Mouse (Mus musculus) testis, adult 2 months (tissue): ENCODE measurements around the gene Arl6ip1.

Experiments
- CTCF ChIP-seq: fragments of 200-500 bp; IDR thresholded peaks from 2 replicates; pipeline ENCODE4 v1.5.1; 2012; ENCODE audit warnings: low read depth, mild to moderate bottlenecking, inconsistent platforms, low read length, moderate library complexity; ENCODE audit not compliant: control insufficient read depth, insufficient read depth, insufficient replicate concordance
- POLR2A ChIP-seq: fragments of 200-500 bp; IDR thresholded peaks from 2 replicates; pipeline ENCODE4 v1.6.1; 2012; ENCODE audit warnings: low read depth, mild to moderate bottlenecking, inconsistent platforms, low read length, moderate library complexity; ENCODE audit not compliant: control insufficient read depth

GRCm38 (mm10) chr7:118079097-118079496 is 50.4 kb downstream of the Arl6ip1 start:
- TF ChIP-seq CTCF (no peak), POLR2A (no peak)
